Mouse (Mus musculus): ENCODE results near the gene Nedd9. TPM values are rescaled to one million over a fixed set of nuclear protein-coding genes. Genes with fewer than 3 reads are reported as not detected.

The Nedd9 gene
- 18.9 and 20.4 TPM in 2 replicates for polyA plus RNA-seq (2016; fragmentation: Nextera tagmentation; extraction: Ambion mirVana)

GRCm38 (mm10) chr13:41486606-41487408, at the start of gene Nedd9:
Gene Nedd9 (minus strand): TSS chr13:41487362.
- Histone ChIP-seq H3K4me3 (replicated peaks) (no peak within 1 kb of the TSS), H3K27me3 (no peaks in the 10 kb centered on the region), H3K36me3 (replicated peaks) (no peaks in the 10 kb centered on the region), H3K4me2 (no peak within 1 kb of the TSS), H3K4me1 (peaks cover 13% of the 10 kb centered on the region), H3K9me3 (no peaks in the 10 kb centered on the region), H3K27ac (no peak within 1 kb of the TSS), H3K9ac (no peak within 1 kb of the TSS)
- no peak for ATAC-seq (ENCODE audit: low FRiP score)
- WGBS, result 81% methylated on average over 15 of the region's 15 CpGs

DNA sequence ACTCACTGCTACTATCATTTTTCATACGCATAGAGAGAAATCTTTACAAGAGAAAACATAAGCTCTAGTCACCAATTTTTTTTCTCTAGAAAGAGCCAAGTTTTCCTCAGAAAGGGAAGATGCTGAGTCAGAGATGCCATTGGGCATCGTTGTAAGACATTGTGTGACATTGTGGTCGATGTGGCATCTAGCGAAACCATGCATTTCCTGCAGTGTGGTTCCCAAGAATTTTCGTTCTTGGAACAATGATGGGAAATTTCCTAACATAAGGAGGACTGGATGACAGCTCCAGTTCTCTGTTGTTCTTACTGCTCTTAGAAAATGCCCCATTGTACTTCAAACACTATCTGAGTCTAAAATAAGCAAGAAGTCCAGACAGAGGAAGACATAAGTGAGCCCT, 45.5 kb upstream of the Nedd9 start:
- ATAC-seq (ENCODE audit: low FRiP score), result no peak
- Histone ChIP-seq H3K4me1 (no peaks in the 10 kb centered on the region), H3K9me3 (no peaks in the 10 kb centered on the region), H3K36me3 (replicated peaks) (no peaks in the 10 kb centered on the region), H3K27ac (no peak overlapping the region), H3K4me3 (replicated peaks) (no peak overlapping the region), H3K9ac (no peak overlapping the region), H3K4me2 (no peak overlapping the region), H3K27me3 (no peaks in the 10 kb centered on the region)
- 86% methylated on average over 5 of the region's 5 CpGs for WGBS

DNA sequence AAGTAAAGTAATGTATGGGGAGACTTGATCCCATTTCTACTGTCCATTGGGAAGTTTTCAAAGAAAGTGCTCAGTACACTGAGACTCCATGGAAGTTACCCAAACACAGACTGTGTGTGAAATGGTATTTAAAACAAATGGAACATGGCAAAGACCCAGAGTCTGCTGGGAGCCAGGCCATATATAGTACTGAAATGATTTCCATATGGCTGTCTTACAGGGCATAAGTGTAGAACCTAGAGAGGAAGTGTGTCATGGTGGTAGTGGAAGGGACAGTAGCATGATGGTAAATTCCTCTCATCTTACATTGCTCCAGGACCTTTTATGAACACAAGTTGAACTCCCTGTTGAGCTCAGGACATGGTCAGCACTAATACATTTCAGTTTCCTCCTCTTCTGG, 43.2 kb upstream of the Nedd9 start:
- H3K9me3 ChIP-seq, result no peaks in the 10 kb centered on the region
- no peak overlapping the region for H3K4me2 ChIP-seq

GRCm38 (mm10) chr13:41524208-41524607, 37.0 kb upstream of the Nedd9 start:
- no peak overlapping the region for H3K9ac ChIP-seq
- no peaks in the 10 kb centered on the region for H3K36me3 ChIP-seq (replicated peaks)
- 94% methylated on average over 11 of the region's 11 CpGs for WGBS
- no peaks in the 10 kb centered on the region for H3K9me3 ChIP-seq
- H3K4me1 ChIP-seq, result no peaks in the 10 kb centered on the region
- no peak for ATAC-seq (ENCODE audit: low FRiP score)
- no peaks in the 10 kb centered on the region for H3K27me3 ChIP-seq
- no peak overlapping the region for H3K27ac ChIP-seq
- no peak overlapping the region for H3K4me2 ChIP-seq
- H3K4me3 ChIP-seq (replicated peaks), result no peak overlapping the region

More for the DNA sequence above, 43.2 kb upstream of the Nedd9 start:
- H3K36me3 ChIP-seq (replicated peaks), result no peaks in the 10 kb centered on the region
- H3K9ac ChIP-seq, result no peak overlapping the region
- no peak overlapping the region for H3K4me3 ChIP-seq (replicated peaks)
- H3K27me3 ChIP-seq, result no peaks in the 10 kb centered on the region
- no peak overlapping the region for H3K27ac ChIP-seq
- no peaks in the 10 kb centered on the region for H3K4me1 ChIP-seq
- ATAC-seq (ENCODE audit: low FRiP score), result no peak

- Histone ChIP-seq H3K36me3 (replicated peaks) (no peaks in the 10 kb centered on the region), H3K4me2 (no peak overlapping the region), H3K27ac (no peak overlapping the region), H3K27me3 (no peaks in the 10 kb centered on the region), H3K4me3 (replicated peaks) (no peak overlapping the region), H3K9ac (no peak overlapping the region), H3K4me1 (no peaks in the 10 kb centered on the region), H3K9me3 (no peaks in the 10 kb centered on the region)
- no peak for ATAC-seq (ENCODE audit: low FRiP score)
- 80% methylated on average over 4 of the region's 4 CpGs for WGBS
Observed at GRCm38 (mm10) chr13:41521296-41521695, 34.1 kb upstream of the Nedd9 start.

DNA sequence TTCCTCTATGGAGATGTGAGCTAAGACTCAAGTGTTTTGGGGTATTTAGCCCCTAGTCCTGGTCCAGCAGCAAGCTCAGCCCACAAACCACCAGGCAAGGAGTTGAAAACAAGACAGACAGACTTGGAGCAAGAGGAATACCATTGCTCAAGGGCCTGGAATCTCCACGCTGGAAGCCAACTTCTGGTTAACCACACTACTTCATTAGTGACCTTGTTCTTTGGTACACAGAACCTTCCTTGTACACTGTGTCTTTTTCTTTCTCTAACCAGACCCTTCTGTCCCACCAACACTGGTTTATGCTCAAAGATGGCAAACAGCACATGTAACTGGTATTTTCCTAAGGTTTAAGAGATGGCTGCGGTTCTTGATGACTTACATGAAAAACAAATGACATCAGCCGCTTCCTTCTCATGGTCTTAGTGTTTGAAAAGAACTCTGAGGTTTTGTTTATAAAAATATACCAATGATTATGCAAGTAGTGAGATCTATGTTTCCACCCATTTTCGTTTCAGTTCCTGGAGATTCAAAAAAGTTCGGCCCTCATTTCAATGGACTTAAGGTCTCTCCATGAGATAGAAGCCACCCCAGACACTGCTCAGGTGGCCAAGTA, 33.5 kb upstream of the Nedd9 start:
- no peak overlapping the region for H3K27ac ChIP-seq
- no peaks in the 10 kb centered on the region for H3K9me3 ChIP-seq
- H3K36me3 ChIP-seq (replicated peaks), result no peaks in the 10 kb centered on the region
- ATAC-seq (ENCODE audit: low FRiP score), result no peak
- no peak overlapping the region for H3K4me3 ChIP-seq (replicated peaks)
- 90% methylated on average over 5 of the region's 5 CpGs for WGBS
- no peaks in the 10 kb centered on the region for H3K27me3 ChIP-seq
- no peak overlapping the region for H3K4me2 ChIP-seq
- H3K9ac ChIP-seq, result no peak overlapping the region
- no peaks in the 10 kb centered on the region for H3K4me1 ChIP-seq

GRCm38 (mm10) chr13:41519792-41520191, 32.6 kb upstream of the Nedd9 start:
- no peaks in the 10 kb centered on the region for H3K36me3 ChIP-seq (replicated peaks)
- no peak overlapping the region for H3K4me3 ChIP-seq (replicated peaks)
- no peaks in the 10 kb centered on the region for H3K4me1 ChIP-seq
- H3K9ac ChIP-seq, result no peak overlapping the region
- no peak overlapping the region for H3K4me2 ChIP-seq
- WGBS, result 88% methylated on average over 4 of the region's 4 CpGs
- no peak overlapping the region for H3K27ac ChIP-seq
- no peak for ATAC-seq (ENCODE audit: low FRiP score)
- no peaks in the 10 kb centered on the region for H3K9me3 ChIP-seq
- H3K27me3 ChIP-seq, result no peaks in the 10 kb centered on the region

DNA sequence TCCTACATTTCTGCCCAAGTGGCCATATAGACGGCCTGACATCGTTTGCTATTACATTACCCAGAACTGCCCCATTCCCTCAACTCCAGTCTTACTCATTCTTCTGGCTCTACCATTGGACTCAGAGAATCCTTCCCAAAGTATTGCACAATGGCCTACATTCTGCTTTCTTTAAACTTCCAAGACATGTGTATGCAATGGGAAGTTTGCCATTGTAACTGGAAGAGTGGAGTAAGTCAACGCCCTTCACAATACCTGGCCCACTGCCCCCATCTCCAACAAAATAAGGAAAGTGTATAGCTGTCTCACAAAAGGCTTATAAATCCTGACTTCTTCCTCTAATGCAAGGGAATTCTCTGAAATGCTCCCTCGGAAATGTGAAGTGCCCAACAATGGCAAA, 30.0 kb upstream of the Nedd9 start:
- no peak overlapping the region for H3K27ac ChIP-seq
- no peaks in the 10 kb centered on the region for H3K27me3 ChIP-seq
- ATAC-seq (ENCODE audit: low FRiP score), result no peak
- H3K9me3 ChIP-seq, result no peaks in the 10 kb centered on the region
- H3K36me3 ChIP-seq (replicated peaks), result no peaks in the 10 kb centered on the region
- H3K4me2 ChIP-seq, result no peak overlapping the region
- WGBS, result 89% methylated on average over 4 of the region's 4 CpGs
- H3K4me1 ChIP-seq, result no peaks in the 10 kb centered on the region
- H3K9ac ChIP-seq, result no peak overlapping the region
- H3K4me3 ChIP-seq (replicated peaks), result no peak overlapping the region

- H3K4me2 ChIP-seq, result no peak overlapping the region
- H3K4me1 ChIP-seq, result no peaks in the 10 kb centered on the region
- H3K4me3 ChIP-seq (replicated peaks), result no peak overlapping the region
- no peaks in the 10 kb centered on the region for H3K27me3 ChIP-seq
- no peak overlapping the region for H3K27ac ChIP-seq
- WGBS, result 85% methylated on average over 4 of the region's 4 CpGs
- no peaks in the 10 kb centered on the region for H3K36me3 ChIP-seq (replicated peaks)
- no peak overlapping the region for H3K9ac ChIP-seq
- ATAC-seq (ENCODE audit: low FRiP score), result no peak
- no peaks in the 10 kb centered on the region for H3K9me3 ChIP-seq
Observed at GRCm38 (mm10) chr13:41515749-41516148, 28.6 kb upstream of the Nedd9 start.

GRCm38 (mm10) chr13:41514918-41515317, 27.8 kb upstream of the Nedd9 start:
- no peaks in the 10 kb centered on the region for H3K9me3 ChIP-seq
- H3K9ac ChIP-seq, result no peak overlapping the region
- no peaks in the 10 kb centered on the region for H3K36me3 ChIP-seq (replicated peaks)
- no peak overlapping the region for H3K4me3 ChIP-seq (replicated peaks)
- no peak overlapping the region for H3K4me2 ChIP-seq
- no peaks in the 10 kb centered on the region for H3K27me3 ChIP-seq
- no peak for ATAC-seq (ENCODE audit: low FRiP score)
- no peaks in the 10 kb centered on the region for H3K4me1 ChIP-seq
- H3K27ac ChIP-seq, result no peak overlapping the region
- 79% methylated on average over 8 of the region's 8 CpGs for WGBS

DNA sequence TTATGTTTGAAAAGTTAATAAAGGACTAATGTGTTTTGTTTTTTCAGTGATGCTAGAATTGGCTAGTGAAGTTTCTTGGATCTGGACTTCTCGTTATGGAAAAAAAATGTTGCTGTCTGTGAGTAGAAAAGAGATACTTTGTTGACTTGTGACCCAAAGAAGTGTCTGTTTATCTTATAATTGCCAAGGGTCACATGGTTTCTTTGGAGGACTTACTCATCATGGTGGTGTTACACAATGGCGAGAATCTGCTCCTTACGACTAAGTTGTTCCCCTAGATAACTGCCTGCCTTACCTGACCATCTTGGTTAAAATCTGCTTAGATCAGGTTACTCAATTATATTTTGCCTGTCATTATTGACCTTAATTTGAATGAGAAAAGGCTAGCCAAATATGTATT, 26.3 kb upstream of the Nedd9 start:
- no peak overlapping the region for H3K27ac ChIP-seq
- no peaks in the 10 kb centered on the region for H3K36me3 ChIP-seq (replicated peaks)
- no peak overlapping the region for H3K9ac ChIP-seq
- WGBS, result 89% methylated on average over 3 of the region's 3 CpGs
- H3K27me3 ChIP-seq, result no peaks in the 10 kb centered on the region
- no peaks in the 10 kb centered on the region for H3K4me1 ChIP-seq
- H3K9me3 ChIP-seq, result no peaks in the 10 kb centered on the region
- H3K4me2 ChIP-seq, result no peak overlapping the region
- no peak overlapping the region for H3K4me3 ChIP-seq (replicated peaks)
- no peak for ATAC-seq (ENCODE audit: low FRiP score)

DNA sequence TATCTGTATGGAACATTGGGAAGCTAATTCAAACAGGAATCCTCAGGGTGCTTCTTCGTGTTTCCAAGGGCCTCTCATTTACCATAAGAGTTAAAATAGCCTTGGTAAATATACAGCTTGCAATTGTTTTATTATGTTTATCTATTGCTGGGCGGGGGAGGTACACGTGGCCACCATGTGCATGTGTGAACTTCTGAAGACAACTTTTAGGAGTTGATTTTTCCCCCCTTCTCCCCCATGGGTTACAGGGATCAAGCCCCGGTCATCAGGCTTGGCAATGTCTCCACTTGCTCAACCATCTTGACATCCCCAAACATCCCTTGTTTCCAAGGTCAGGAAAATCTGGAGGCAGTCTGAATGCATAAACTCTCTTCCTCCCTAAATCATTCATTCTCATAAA, 25.1 kb upstream of the Nedd9 start:
- Histone ChIP-seq H3K4me2 (no peak overlapping the region), H3K27ac (no peak overlapping the region), H3K27me3 (no peaks in the 10 kb centered on the region), H3K9me3 (no peaks in the 10 kb centered on the region), H3K36me3 (replicated peaks) (no peaks in the 10 kb centered on the region), H3K9ac (no peak overlapping the region), H3K4me3 (replicated peaks) (no peak overlapping the region), H3K4me1 (no peaks in the 10 kb centered on the region)
- no peak for ATAC-seq (ENCODE audit: low FRiP score)
- WGBS, result 86% methylated on average over 4 of the region's 4 CpGs
